Mouse (Mus musculus): ENCODE measurements around the gene Gstm7.

Gstm7 gene

DNA sequence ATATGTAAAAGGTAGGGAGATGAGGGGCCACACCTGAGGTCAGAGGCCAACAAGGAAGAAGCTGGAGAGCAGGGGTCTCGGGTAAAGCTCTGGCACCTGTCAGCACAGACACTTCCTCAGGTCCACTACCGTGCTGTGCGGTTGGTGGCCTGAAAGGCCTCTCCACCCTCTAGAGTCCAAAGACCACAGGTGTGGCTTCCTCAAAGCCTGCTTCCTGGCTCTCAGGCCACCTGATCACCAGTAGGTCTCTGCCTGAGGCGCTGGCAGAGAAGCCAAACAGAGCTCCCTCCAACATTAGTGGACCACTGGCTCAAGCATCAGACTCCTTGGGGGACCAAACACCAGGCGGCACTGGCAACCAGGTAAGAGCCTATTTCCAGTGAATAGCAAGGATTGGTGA, 54.6 kb downstream of the Gstm7 start, which contains the start of gene Eps8l3:
Eps8l3 (plus strand) TSS at position 225 of the 400 bp plus-strand sequence.
- DNase-seq (ENCODE audit: low spot score in 2 of 2): no peak

Measured in right cerebral cortex, postnatal 36 days (tissue).